ENCODE assay signal across 17 mouse cellular contexts in the genomic region with DNA sequence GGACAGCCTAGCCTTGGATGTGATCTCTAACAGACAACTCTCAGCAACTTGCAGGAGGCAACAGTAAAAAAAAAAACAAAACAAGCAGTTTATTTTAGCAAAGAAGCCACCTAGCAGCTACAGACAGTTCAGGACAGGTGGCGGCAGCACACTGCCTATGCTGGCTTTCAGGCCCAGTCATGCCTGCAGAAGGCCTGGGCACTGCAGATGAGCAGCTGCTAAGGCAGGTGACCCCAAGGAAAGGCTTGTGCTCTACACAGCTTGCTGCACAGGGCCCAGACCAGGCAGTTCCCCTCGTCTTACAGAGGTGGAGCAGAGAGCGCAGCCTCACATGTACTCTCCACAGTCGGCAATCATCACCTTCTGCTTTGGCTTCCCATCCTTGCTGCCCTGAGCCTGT. TPM values are rescaled to one million over a fixed set of nuclear protein-coding genes. Genes with fewer than 3 reads are reported as not detected.
"Had no signal": no experiment of that assay in that cellular context is flagged by ENCODE, and none has a peak within 500 bp of the region (broad histone marks: within the 10 kb centered on the region; RNA-seq: fewer than 3 reads in every experiment).

No protein-coding gene starts in this region.

- H3K4me1 ChIP-seq: limb, embryonic 12.5 days; liver, embryonic 13.5 days; lung, embryonic 15.5 days; midbrain, embryonic 15.5 days; neural tube, embryonic 13.5 days had no signal

- H3K4me2 ChIP-seq: limb, embryonic 12.5 days; liver, embryonic 13.5 days; lung, embryonic 15.5 days; midbrain, embryonic 11.5 days; midbrain, embryonic 15.5 days; neural tube, embryonic 13.5 days had no signal

- H3K9me3 ChIP-seq: limb, embryonic 12.5 days; liver, embryonic 13.5 days; lung, embryonic 15.5 days; midbrain, embryonic 15.5 days; neural tube, embryonic 13.5 days had no signal

- DNase-seq: kidney, postnatal 10 days; layer of hippocampus, postnatal 36 days; liver; liver, embryonic 13.5 days; liver, postnatal 0 days; lung, postnatal 14 days; right cerebral cortex, adult 18-20 months; right cerebral cortex, postnatal 25 days; thymus, postnatal 36 days had no signal

- ATAC-seq: liver, postnatal 0 days; midbrain, embryonic 15.5 days had no signal

- H3K9ac ChIP-seq: limb, embryonic 12.5 days; liver, embryonic 13.5 days; liver, postnatal 0 days; lung, embryonic 15.5 days; midbrain, embryonic 15.5 days; neural tube, embryonic 13.5 days had no signal

- H3K27me3 ChIP-seq: limb, embryonic 12.5 days; liver, embryonic 13.5 days; lung, embryonic 15.5 days; megakaryocyte, embryonic 14.5 days; midbrain, embryonic 15.5 days; neural tube, embryonic 13.5 days had no signal

- H3K27ac ChIP-seq: limb, embryonic 12.5 days; liver, embryonic 13.5 days; lung, embryonic 15.5 days; macrophage; midbrain, embryonic 15.5 days; neural tube, embryonic 13.5 days had no signal

- H3K4me3 ChIP-seq: limb, embryonic 12.5 days; liver, embryonic 13.5 days; lung, embryonic 15.5 days; megakaryocyte, embryonic 14.5 days; midbrain, embryonic 15.5 days; neural tube, embryonic 13.5 days had no signal

RNA-seq across cellular contexts. Expression of gene Oxct2b, which starts 11.0 kb away (rescaled TPM):
- total RNA-seq: layer of hippocampus, postnatal 36 days had no signal
- polyA plus RNA-seq: limb, embryonic 12.5 days; liver, embryonic 13.5 days; liver, postnatal 0 days; lung, embryonic 15.5 days; macrophage; stomach, embryonic 16.5 days had no signal

RNA-seq across cellular contexts. Expression of gene Bmp8b, which starts 22.1 kb away (rescaled TPM):
- polyA plus RNA-seq: macrophage had no signal

RNA-seq across cellular contexts. Expression of gene Hpcal4, which starts 56.0 kb away (rescaled TPM):
- polyA plus RNA-seq: liver, embryonic 13.5 days; liver, postnatal 0 days; macrophage had no signal
